Mouse (Mus musculus): Measurements from ENCODE around the gene Zbtb41.
"Not testable (repeated sequence)": the region's sequence is repeated elsewhere in the genome, so short reads cannot be mapped to it uniquely, and the experiment has no call there.

Gene Zbtb41

DNA sequence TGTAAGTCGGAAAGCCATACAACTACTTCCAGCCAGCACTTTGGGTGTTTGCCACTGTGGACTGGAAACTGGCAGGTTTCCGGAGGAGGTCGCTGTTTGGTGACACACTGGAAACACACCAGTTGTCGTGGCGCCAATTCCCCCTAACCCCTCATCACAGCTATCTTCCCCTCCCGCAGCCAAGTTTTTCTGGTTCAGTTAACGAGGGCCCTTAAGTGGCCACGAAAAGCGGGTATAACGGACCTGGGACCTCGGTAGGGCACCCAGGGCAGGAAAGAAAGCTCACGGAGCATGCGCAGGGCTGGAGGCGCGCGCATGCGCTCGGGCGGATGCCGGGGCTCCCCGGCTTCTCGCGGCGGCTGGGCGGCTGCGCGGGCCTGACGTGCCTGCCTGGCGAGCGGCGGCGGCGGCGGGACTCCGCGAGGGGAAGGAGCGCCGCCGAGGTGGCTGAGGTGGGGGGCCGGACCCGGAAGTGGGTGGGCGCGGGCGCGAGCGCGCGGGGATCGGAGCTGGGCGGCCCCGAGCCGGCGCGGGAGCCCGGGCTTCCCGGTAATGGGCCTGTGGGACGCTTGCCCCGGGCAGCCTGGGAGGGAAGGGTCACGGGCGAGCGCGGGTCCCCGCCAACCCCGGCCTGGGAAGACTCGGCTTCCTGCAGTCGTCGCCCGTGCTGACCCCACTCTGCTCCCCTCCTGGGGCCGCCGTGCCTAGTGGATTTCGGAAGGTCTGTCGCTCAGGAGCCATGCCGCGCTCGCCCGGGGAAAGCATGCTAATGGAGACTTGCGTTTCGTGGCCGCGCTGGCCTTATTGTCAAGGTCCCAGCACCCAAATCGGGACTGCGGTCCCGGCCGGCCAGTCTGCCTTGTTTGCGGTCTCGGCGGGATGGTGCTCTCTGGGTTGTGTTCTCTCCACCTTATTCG, at the start of gene Zbtb41:
Zbtb41 (plus strand) TSS at position 414 of the 917 bp plus-strand sequence.
- DNase-seq (ENCODE audit: low spot score in 2 of 2), result peak; percentile 74 to 82

DNA sequence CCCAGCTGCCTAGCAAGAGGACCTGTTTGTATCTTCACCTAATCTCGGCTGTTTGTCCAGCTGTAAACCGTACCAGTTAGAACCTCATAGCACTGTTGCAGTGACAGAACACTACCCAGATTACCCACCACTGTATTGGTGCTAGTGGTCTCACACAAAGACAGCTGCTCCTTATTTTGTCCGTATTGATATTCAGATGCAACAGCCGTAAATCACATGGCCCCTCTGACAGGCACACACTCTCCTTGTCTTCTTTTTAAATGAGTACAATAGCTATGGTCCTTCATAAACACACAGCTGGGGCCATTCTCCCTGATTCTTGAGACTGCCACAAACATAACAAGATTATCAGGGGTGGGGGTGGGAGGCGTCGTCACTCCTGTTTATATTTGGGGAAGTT, 46.2 kb upstream of the Zbtb41 start:
- DNase-seq (ENCODE audit: low spot score in 2 of 2), result no peak

DNA sequence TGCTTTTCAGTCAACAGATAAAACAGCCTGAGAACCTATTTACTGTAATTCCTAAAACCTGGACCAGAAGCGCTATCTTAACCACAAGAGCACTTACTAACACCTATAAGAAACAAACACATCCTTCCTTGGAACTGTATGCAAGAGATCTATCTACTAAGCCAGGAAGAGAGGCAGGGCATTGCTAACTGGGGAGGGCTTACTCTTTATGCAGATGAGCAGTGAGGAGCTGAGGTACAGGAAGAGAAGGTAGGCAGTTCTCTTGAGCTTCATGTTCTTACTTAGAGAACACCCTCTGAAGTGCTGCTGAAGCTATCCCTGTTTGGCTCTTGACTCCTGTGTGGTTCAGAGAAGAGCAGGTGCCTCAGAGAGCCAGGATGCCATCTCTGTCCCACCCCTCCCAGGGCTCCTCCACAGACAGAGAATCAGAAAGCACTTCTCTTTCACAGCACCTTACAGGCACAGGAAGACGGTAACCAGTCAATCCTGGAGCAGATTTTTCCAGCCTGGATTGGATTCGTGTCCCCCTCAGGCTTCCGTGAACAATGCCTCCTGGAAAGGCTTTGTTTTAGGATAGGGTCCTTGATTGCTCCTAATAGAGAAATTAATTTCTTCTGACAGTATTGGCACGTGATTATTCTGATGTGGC, 45.3 kb upstream of the Zbtb41 start, which contains the start of gene Crb1:
Crb1 (minus strand) TSS at position 463 of the 649 bp plus-strand sequence.
- no peak for DNase-seq (ENCODE audit: low spot score in 2 of 2)

DNA sequence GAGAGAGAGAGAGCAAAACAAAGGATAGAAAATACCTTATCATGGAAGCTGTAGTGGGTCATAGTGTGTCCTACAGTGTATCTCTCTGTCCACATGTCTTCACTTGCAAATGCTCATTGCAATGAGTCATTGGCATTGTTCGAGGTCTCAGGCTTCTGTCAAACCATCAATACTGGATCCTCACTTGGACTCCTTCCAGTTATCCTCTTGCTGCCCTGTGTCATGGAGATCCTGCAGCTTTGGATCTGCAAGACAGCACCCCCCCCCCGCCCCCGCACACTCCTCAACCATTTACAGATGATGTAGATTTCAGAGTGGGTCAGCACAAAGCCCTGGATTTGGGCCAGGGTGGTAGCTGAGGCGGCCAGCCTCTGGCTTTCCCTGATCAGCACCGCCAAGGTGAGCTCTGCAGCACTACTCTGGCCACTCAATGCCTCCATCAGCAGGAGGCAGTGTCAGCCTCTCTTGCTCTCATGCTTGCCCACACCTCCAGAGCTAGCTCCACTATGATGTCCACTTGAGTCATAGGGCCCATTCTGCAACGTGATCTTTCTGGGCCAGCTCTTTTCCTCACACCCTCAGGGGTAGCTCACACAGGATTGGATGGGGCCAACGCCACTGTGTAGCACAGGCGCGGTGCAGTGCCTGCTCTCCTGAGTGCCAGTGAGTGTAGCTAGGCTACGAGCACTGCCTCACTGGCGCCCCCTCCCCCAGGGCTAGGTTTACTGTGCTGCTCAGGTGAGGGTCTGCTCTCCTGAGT, 43.0 kb upstream of the Zbtb41 start:
- DNase-seq (ENCODE audit: low spot score in 2 of 2), result no peak

DNA sequence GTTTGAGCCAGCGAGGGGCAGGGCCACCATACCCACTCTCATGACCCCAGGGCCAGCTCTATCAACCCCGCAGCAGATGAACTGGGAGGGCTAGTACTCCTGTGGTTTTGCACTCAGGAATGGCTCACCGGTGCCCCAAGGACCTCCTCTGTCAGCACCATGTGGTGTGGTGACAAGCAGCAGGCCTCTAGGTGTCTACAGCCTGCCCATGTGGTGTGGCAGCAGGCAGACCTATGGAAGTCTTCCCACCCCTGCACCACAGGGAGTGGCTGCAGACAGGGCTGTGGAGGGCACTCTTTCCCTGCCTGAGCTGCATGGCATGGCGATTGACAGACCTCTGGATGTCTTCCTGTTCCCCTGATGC, 42.5 kb upstream of the Zbtb41 start:
- DNase-seq (ENCODE audit: low spot score in 2 of 2), result no peak

DNA sequence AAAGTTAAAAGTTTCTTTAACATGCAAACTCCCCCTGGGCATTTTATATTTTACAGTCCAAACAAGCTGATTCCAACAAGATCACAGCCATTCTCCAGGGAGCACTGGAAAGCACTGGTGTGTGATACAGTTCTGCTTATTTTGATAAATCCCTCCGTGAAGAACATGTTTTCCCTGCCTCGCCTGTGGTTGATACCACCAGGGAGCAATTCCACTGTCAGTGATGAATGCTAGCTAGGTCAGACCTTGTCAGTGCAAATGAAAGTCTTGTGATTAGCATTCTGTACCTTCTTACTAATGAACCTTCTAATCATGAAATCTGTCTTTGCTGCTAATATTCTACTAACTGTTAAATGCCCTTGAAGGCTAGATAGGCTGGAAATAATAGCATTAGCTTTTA, 30.3 kb upstream of the Zbtb41 start:
- DNase-seq (ENCODE audit: low spot score in 2 of 2), result no peak

DNA sequence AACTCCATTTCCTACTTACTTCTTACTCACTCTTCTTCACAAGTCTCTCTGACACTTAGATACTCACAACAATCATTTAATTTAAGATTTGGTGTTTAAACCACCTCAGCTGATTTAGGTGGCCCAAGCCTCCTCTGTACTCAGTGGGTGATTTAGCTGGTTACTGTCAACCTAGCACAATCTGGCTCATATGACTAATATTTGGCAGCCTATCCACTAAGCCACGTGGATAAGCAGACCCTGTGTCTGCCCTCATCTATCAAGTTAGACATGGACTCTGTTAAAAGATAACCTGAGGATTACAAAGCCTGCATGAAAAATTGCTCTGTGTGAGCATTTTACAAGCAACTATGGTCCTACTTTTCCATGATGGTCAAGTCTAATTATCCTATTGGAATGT, 25.5 kb upstream of the Zbtb41 start:
- DNase-seq (ENCODE audit: low spot score in 2 of 2), result no peak

DNA sequence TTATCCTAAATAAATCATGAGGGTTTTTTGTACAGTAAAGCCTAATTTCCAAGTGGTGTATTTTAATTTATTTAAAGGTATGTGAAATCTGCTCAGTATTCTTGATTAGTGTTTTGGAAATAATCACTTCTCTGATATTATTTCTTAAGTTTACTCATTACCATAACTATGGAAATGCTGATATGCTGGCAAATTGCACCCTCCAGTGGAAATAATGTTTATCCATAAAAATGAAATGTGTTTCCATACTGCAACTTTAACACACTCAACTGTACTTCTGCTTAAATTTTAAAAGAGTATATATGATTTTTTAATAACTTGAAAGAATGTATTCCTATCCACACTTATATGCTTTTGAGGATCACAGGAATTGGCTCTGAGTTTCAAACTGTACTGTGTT, 16.3 kb upstream of the Zbtb41 start:
- DNase-seq (ENCODE audit: low spot score in 2 of 2), result no peak

DNA sequence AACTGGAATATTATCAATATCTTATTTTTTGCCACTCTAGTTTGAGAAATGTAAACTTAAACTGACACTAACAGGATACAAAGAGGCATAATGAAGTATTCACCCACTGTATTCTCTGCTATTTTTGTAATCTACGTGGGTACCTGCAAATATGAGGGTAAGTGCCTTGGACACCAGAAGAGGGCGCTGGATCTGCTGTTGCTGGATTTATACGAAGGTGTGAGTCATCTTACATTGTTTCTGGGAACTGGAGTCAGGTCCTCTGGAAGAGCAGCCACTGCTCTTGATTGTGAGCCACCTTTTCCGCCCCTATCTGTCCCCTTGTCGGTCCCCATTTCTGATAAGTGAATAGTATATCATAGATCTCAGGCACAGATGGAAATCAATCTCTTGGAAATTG, 14.4 kb upstream of the Zbtb41 start:
- DNase-seq (ENCODE audit: low spot score in 2 of 2), result no peak

DNA sequence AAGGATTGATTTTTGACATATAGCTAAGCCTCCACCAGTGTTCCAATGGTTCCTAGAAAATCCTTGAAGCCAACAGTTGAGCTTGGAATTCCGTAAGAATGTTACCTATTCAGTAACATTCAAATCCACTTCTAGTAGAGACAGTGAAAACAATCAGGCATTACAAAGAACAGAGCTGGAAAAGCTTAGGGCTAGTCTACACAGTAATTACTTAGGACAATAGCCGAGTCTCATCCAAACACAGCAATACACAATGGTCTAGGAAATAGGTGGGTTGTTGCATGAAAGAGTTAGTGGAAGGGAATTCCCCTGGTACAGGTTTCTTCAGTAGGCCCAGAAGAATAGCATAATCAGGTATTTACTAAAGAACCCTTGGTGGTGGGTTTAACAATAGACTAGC, 9.7 kb upstream of the Zbtb41 start:
- not testable (repeated sequence) for DNase-seq (ENCODE audit: low spot score in 2 of 2)

DNA sequence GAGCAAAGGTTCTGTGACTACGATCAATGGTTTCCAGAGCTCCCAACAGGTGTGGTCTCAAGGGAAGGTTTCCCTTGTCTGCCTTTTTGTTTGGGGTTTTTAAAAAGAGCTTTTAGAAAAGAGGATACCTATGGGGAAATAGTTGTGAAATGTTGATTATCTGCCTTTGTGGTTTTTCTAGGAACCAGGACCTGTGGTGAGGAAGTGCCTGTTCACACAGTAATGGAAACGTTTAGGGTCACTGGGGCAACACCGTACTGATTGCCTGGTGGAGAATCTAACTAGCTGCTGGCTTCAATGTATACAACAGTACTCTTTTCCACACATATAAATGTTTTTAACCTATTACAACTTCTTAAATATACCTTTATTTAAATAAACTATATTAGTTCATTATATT, 8.6 kb upstream of the Zbtb41 start:
- DNase-seq (ENCODE audit: low spot score in 2 of 2), result no peak

DNA sequence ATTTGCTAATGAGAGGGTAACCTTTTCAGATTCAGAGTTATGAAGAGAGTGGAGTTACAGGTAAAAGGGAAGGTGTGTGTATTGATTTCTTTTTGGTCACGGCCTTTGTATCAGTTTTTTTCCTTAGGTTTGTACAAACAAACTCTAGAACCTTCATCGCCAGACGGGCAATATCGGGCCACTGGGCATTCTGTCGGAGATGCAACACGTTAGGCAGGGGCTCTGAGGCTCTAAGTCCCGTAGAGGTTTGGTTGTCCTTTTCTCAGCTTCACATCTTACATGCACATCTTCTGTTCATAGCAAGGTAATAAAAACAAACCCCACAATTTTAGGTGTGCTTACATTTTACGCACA, 590 bp upstream of the Zbtb41 start:
- DNase-seq (ENCODE audit: low spot score in 2 of 2), result no peak

DNA sequence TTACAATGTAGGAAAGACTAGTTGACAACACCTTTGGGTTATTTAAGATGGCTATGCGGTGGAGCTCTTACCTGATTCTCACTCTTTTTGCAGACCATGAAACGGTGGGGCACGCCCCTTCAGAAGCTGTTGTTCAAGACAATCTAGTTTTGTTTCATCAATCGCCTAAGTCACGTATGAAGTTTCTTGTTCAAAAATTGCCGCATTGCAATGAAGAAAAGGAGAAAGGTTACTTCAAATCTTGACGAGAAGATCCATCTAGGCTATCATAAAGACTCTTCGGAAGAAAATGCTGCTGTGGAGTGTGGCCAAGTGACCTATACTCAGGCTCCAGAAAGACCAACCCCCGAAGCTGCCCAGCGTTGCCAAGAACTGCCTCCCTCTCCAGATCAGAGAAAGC, 853 bp downstream of the Zbtb41 start:
- no peak for DNase-seq (ENCODE audit: low spot score in 2 of 2)

DNA sequence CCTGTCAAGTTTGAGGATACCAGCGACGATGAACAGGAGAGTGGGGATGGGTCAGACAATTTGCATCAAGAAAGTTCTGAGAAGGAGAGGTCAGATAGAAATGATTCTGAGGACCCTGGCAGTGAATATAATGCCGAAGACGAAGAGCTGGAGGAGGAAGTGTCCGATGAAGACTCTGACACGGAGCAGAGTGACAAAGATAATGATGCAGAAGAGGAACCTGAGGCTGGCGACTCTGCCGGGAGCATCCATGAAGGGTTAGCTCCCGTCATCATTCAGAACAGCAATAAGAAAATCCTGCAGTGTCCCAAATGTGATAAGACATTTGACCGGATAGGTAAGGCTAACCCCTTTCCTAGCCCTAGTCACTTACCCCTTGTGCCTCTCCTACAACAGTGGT, 1.8 kb downstream of the Zbtb41 start:
- DNase-seq (ENCODE audit: low spot score in 2 of 2), result no peak

DNA sequence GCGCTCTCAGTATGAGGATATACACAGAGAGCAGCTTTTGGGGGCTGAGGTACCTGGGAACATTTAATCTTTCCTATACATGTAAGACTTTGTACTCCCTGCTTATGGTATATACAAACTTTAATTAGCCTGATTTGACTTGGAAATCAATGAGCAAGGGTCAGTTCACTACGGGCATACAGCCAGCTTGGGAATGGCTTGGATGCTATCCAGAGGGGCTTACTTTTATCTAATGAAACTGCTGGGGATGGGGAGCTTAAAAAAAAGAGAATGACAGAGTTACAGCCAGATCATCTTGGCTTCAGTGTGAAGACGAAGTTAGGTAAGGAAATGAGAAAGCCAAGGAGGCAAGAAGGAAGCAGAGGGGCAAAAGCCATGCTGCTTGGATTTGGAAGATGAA, 2.9 kb downstream of the Zbtb41 start:
- no peak for DNase-seq (ENCODE audit: low spot score in 2 of 2)

DNA sequence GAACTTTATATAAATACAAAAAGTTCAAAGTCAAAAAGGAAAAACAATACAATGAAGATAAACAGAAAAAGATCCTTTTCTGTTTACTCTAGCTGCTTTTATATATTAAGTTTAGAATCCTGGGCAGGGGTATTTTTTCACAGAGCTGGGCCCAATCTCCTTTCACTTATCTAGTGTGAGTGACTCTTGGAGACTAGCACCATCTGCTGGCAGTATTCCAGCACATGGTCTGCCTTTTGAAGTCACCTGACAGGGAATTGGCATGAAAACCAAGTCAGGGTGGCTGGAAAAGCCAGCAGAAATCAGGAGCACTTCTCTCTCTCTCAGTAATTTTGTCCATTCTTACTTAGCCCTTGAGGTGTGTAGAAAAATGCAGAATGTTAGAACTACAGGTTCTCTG, 16.3 kb downstream of the Zbtb41 start:
- DNase-seq (ENCODE audit: low spot score in 2 of 2), result no peak

DNA sequence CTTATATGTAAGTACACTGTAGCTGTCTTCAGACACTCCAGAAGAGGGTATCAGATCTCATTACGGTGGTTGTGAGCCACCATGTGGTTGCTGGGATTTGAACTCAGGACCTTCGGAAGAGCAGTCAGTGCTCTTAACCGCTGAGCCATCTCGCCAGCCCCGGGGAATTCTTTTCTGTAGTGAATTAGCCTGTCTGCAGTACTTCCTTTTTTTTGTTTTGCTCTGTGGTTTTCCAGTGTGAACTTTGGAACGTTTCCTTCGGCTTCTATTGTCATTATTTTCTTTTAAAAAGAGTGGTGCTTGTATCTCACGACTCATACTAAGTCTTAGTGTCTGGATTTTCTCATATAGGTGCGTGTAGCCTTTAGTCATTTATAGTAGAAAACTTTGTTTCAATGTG, 21.0 kb downstream of the Zbtb41 start:
- not testable (repeated sequence) for DNase-seq (ENCODE audit: low spot score in 2 of 2)

DNA sequence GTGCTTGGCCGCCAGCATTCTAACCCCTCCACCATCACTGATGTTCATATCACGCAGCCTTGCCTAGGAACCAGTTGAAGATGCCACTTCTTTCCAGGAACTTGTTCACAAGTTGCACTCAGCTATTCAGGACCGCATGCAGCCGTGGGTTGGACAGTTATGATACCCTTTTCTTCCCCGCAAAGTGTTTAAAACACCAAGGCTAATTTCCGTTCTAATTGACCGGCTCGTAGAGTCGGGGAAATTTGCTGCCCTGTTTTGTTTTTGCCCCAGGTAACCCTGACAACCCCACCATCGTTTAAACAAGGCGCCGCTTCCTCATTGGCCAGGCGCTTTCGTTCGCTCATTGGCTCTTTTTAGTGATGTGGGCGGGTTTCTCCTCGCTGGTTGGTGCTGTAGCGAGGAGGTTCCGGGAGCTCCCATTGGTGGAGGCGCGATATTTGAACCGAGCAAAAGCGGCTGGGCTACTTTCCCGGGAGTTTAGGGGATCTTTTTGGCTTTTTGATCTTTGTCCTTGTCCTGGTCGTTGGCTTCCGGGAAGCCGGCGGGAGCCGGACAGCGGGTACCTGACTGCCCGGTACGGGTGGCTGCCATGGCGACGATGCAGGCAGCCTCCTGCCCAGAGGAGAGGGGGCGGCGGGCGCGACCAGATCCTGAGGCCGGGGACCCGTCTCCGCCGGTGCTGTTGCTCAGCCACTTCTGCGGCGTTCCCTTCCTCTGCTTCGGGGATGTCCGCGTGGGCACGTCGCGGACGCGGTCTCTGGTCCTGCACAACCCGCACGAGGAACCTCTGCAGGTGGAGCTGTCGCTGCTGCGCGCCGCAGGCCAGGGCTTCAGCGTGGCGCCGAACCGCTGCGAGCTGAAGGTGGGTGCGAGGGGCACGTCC, 32.5 kb downstream of the Zbtb41 start, which contains the start of gene Aspm:
Aspm (plus strand) TSS at position 433 of the 886 bp plus-strand sequence.
- peak; percentile 81 to 86 for DNase-seq (ENCODE audit: low spot score in 2 of 2)

DNA sequence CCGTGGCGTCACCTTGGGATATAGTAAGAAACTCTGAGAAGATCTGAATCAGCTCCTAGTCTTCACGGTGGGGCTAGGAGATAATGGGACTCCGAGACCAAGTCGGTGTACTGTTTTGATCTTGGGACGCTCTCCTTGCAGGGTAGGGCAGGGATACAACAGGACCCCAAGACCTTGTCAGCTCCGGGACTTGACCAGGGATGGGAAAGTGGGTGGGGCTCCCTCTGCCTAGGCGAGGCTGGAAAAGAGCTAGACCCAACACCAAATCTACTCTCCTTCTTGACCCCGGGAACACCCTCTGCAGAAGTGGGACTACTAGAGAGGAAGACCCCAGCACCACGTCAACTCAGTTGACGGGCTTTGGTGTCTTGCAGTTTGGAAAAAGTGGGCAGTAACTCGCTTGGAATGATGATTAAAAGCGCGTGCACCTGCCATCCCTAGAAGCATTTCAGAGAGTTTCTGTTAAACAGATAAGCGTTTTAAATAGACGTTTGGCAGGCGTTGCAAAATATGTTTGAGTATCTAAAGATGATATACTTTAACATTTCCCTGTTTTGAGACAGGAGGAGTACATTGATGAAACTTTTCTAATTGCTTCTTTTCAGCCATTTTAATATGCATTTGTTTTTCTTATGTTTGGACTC, 33.3 kb downstream of the Zbtb41 start:
- peak; percentile 18 to 26 for DNase-seq (ENCODE audit: low spot score in 2 of 2)

DNA sequence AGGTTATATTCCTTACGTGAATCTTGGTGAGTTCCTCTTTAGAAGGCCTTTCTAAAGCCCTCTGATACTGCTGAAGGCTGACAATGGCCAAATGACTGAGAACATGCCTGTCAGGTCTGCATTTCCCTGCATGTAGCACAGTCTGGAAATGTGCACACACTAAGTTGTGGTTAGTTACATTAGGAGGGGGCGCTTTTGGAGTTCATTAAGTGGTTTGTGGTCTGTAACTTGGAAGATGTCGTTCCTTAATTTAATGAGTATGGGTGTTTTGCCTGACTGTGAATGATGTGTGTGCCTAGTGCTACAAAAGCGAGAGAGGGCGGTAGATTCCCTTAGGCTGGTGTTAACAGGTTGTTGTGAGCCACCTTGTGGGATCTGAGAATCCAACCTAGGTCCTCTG, 38.7 kb downstream of the Zbtb41 start:
- DNase-seq (ENCODE audit: low spot score in 2 of 2), result no peak

DNA sequence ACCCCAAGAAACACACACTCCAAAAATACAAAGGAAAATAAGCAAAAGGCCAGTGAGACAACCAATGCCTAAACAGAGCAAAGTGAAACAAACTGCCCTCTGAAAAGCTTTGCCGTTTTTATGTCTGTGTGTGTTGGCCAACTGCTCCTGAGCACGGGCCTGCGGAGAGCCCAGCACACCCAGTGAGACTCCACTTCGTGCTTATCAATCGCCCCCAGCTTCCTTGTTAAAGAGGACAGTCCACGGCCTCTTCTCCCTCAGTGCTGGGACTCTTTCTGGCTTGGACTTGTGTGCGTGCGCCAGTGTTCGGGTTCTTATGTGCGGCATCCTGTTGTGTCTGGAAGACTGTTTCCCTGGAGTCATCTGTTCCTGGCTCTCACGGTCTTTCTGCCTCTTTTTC, 43.8 kb downstream of the Zbtb41 start:
- no peak for DNase-seq (ENCODE audit: low spot score in 2 of 2)
